Mouse (Mus musculus) heart, adult 2 months (tissue): ENCODE results near the gene Ctns. TPM values are rescaled to one million over a fixed set of nuclear protein-coding genes. Genes with fewer than 3 reads are reported as not detected.

Source experiments
- DNase-seq, 2 experiments: peaks; one replicate each; pipeline ENCODE4 v3.0.0; 2021
- H3K27ac ChIP-seq: fragments of 200-600 bp; 2 replicates; pipeline ENCODE4 v1.8.1; 2022
- H3K27me3 ChIP-seq: fragments of 200-500 bp; 2 replicates; pipeline ENCODE4 v1.6.1; 2012; ENCODE audit warnings: mild to moderate bottlenecking, low read length, inconsistent platforms, mixed read lengths; ENCODE audit not compliant: control insufficient read depth, insufficient read depth
- H3K36me3 ChIP-seq: fragments of 200-500 bp; 2 replicates; pipeline ENCODE4 v1.6.1; 2012; ENCODE audit warnings: low read length, inconsistent platforms; ENCODE audit not compliant: control insufficient read depth, insufficient read depth
- H3K4me1 ChIP-seq: fragments of 200-500 bp; 2 replicates; pipeline ENCODE4 v1.6.1; 2011; ENCODE audit warnings: low read length; ENCODE audit not compliant: control insufficient read depth, insufficient read depth
- H3K4me3 ChIP-seq: fragments of 200-600 bp; 2 replicates; pipeline ENCODE4 v1.8.1; 2022
- H3K79me2 ChIP-seq: fragments of 200-500 bp; replicated peaks from 2 replicates; pipeline ENCODE4 v1.6.1; 2012; ENCODE audit warnings: mild to moderate bottlenecking, inconsistent platforms, low read length, moderate library complexity, mixed read lengths; ENCODE audit not compliant: control insufficient read depth, insufficient read depth
- H3K9ac ChIP-seq: fragments of 200-500 bp; 2 replicates; pipeline ENCODE4 v1.6.1; 2012; ENCODE audit warnings: low read depth, mild to moderate bottlenecking, control low read depth, inconsistent platforms, low read length, mixed read lengths
- CTCF ChIP-seq: fragments of 200-600 bp; IDR thresholded peaks from 2 replicates; pipeline ENCODE4 v1.8.1; 2022; ENCODE audit warnings: antibody characterized with exemption, mild to moderate bottlenecking, moderate library complexity
- EP300 ChIP-seq: fragments of 200-500 bp; IDR thresholded peaks from 2 replicates; pipeline ENCODE4 v1.6.1; 2011; ENCODE audit warnings: low read depth, low read length, control low read depth; ENCODE audit not compliant: insufficient read depth
- POLR2A ChIP-seq: fragments of 200-500 bp; IDR thresholded peaks from 2 replicates; pipeline ENCODE4 v1.6.1; 2011; ENCODE audit warnings: mild to moderate bottlenecking, low read depth, low read length, control low read depth; ENCODE audit not compliant: insufficient read depth
- WGBS: fragments of 180-500 bp; shearing (Covaris S2); methylation state at CpG from one replicate; pipeline ENCODE4 v1.1.7; 2018; 5-methylcytosine and 5-hydroxymethylcytosine counted together
- intact Hi-C: fragments of 180-260 bp; cut with DNase I; formaldehyde crosslinking; loops from one replicate; pipeline ENCODE4 v1.15.1; 2025
- polyA plus RNA-seq: library from polyadenylated mRNA; depleted of rRNA; stranded (reverse); fragments of >200 nt; gene quantifications from 2 replicates; pipeline ENCODE4 v1.2.3, GENCODE M21; 2012
- total RNA-seq, 2 experiments: library from RNA; stranded (reverse); gene quantifications; 2 replicates each; pipeline ENCODE4 v1.2.3; 2021

Ctns gene
- total and polyA plus RNA-seq, 3 experiments: 10.7 to 12.7 (median 11.8) TPM

GRCm38 (mm10) chr11:73176608-73177508 is 22.0 kb downstream of the Ctns start, which contains the start of the genes Emc6 and Tax1bp3:
Emc6 (minus strand) TSS chr11:73177037.
Tax1bp3 (plus strand) TSS chr11:73177083.
- DNase-seq: peak; percentile 97 to 98
- TF ChIP-seq POLR2A (peak; percentile 74), CTCF (no peak), EP300 (no peak)
- under 1% methylated on average over 81 of the region's 81 CpGs for WGBS
- Histone ChIP-seq H3K36me3 (peaks cover 9% of the 10 kb centered on the region), H3K4me1 (peaks cover 15% of the 10 kb centered on the region), H3K79me2 (peaks cover 2% of the 10 kb centered on the region), H3K9ac (peak within 1 kb of the TSS; percentile 91), H3K27ac (peak within 1 kb of the TSS; percentile 99), H3K4me3 (peak within 1 kb of the TSS; percentile 94), H3K27me3 (no peaks in the 10 kb centered on the region)
- intact Hi-C loops: loop anchor here (1.0 kb wide), 1 partner anchor 39 kb away; the partner anchor contains the start of gene Haspin

GRCm38 (mm10) chr11:73176186-73176585 is 22.7 kb downstream of the Ctns start:
- under 1% methylated on average over 15 of the region's 15 CpGs for WGBS
- Histone ChIP-seq H3K36me3 (peaks cover 10% of the 10 kb centered on the region), H3K9ac (peak overlapping the region; percentile 91), H3K79me2 (peaks cover 2% of the 10 kb centered on the region), H3K4me3 (peak overlapping the region; percentile 94), H3K27ac (peak overlapping the region; percentile 99), H3K27me3 (no peaks in the 10 kb centered on the region), H3K4me1 (peaks cover 21% of the 10 kb centered on the region)
- no peak for DNase-seq
- no peak for TF ChIP-seq CTCF
- TF ChIP-seq POLR2A: no peak
- no peak for TF ChIP-seq EP300
- intact Hi-C loops: no loop called here

- TF ChIP-seq POLR2A (no peak), EP300 (no peak), CTCF (no peak)
- Histone ChIP-seq H3K27me3 (no peaks in the 10 kb centered on the region), H3K4me3 (peak overlapping the region; percentile 94), H3K9ac (no peak overlapping the region), H3K4me1 (peaks cover 23% of the 10 kb centered on the region), H3K27ac (no peak overlapping the region), H3K36me3 (peaks cover 10% of the 10 kb centered on the region), H3K79me2 (peaks cover 2% of the 10 kb centered on the region)
- intact Hi-C loops: no loop called here
- no peak for DNase-seq
- WGBS: 38% methylated on average over 8 of the region's 8 CpGs
Measured at GRCm38 (mm10) chr11:73175612-73176011, 23.2 kb downstream of the Ctns start.

GRCm38 (mm10) chr11:73172186-73172585 is 26.7 kb downstream of the Ctns start:
- peak overlapping the region; percentile 61 for H3K27ac ChIP-seq
- TF ChIP-seq CTCF (no peak), EP300 (0 out of 2 replicates have a peak, but pooled peaks have one; percentile 44), POLR2A (peak; percentile 18; the same call in 1 of the 2 replicates)

GRCm38 (mm10) chr11:73169231-73169630 is 29.6 kb downstream of the Ctns start:
- Histone ChIP-seq H3K4me1 (peaks cover 16% of the 10 kb centered on the region), H3K9ac (no peak overlapping the region), H3K79me2 (no peaks in the 10 kb centered on the region), H3K4me3 (no peak overlapping the region), H3K27me3 (no peaks in the 10 kb centered on the region), H3K36me3 (peaks cover 5% of the 10 kb centered on the region; the same call in 1 of the 2 replicates), H3K27ac (no peak overlapping the region)
- WGBS: 53% methylated on average over 4 of the region's 4 CpGs
- TF ChIP-seq EP300: no peak
- peak; percentile 79 for TF ChIP-seq CTCF
- intact Hi-C loops: loop anchor here (5.0 kb wide), 1 partner anchor 33 kb away; no protein-coding TSS in a partner anchor
- DNase-seq: peak; percentile 43 to 59

More at GRCm38 (mm10) chr11:73172186-73172585, 26.7 kb downstream of the Ctns start:
- H3K9ac ChIP-seq: no peak overlapping the region; the same call in 1 of the 2 replicates
- WGBS: 20% methylated on average over 5 of the region's 5 CpGs
- H3K36me3 ChIP-seq: peaks cover 10% of the 10 kb centered on the region
- no peak overlapping the region for H3K4me3 ChIP-seq
- DNase-seq: peak; percentile 65 to 80
- no peaks in the 10 kb centered on the region for H3K27me3 ChIP-seq
- intact Hi-C loops: no loop called here
- H3K79me2 ChIP-seq: peaks cover 2% of the 10 kb centered on the region
- H3K4me1 ChIP-seq: peaks cover 19% of the 10 kb centered on the region

GRCm38 (mm10) chr11:73168576-73168975 is 30.3 kb downstream of the Ctns start:
- Histone ChIP-seq H3K27ac (no peak overlapping the region), H3K36me3 (peaks cover 5% of the 10 kb centered on the region; the same call in 1 of the 2 replicates), H3K4me3 (no peak overlapping the region), H3K9ac (no peak overlapping the region), H3K27me3 (no peaks in the 10 kb centered on the region), H3K79me2 (no peaks in the 10 kb centered on the region), H3K4me1 (peaks cover 16% of the 10 kb centered on the region)
- intact Hi-C loops: loop anchor here (5.0 kb wide), 1 partner anchor 34 kb away; no protein-coding TSS in a partner anchor
- 68% methylated on average over 6 of the region's 6 CpGs for WGBS
- no peak for DNase-seq
- TF ChIP-seq POLR2A (no peak), CTCF (no peak), EP300 (no peak)
